Mouse (Mus musculus) thymus, adult 2 months (tissue): Measurements from ENCODE around the gene Tspan9.

Source experiments
- CTCF ChIP-seq: fragments of 200-500 bp; IDR thresholded peaks from 2 replicates; pipeline ENCODE4 v1.5.1; 2012; ENCODE audit warnings: mild to moderate bottlenecking, control low read depth, low read length, moderate library complexity, borderline replicate concordance; ENCODE audit not compliant: control insufficient read depth, poor library complexity, insufficient read depth; ENCODE audit errors: extremely low read depth
- POLR2A ChIP-seq: fragments of 200-500 bp; IDR thresholded peaks from 2 replicates; pipeline ENCODE4 v1.6.1; 2012; ENCODE audit warnings: mild to moderate bottlenecking, low read length, control low read depth, moderate library complexity; ENCODE audit not compliant: control insufficient read depth, poor library complexity, insufficient read depth; ENCODE audit errors: extremely low read depth

DNA sequence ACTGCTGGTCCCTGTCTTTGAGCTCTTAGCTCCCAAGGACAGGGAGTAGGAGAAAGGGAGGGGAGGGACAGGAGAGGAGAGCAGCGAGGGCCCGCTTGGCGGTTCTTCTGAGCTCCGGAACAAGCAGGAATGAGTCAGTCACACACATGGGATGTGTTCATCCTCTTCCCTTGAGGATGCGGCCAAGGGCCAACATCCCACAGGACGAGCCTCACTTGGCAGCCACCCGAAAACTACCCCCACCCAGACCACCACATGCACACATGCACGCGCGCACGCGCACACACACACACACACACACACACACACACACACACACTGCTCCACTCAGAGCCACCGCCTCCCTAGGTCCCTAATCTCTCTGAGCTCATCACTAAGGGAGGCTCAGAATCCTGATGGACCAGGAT is 132.3 kb downstream of the Tspan9 start:
- no peak for TF ChIP-seq CTCF
- no peak for TF ChIP-seq POLR2A
